Mouse (Mus musculus) 3134 (cell line): ENCODE measurements around the gene Atg3.

Experiments used
- DNase-seq: peaks from one replicate; pipeline ENCODE4 v3.0.0-alpha.2; 2011; ENCODE audit warnings: low spot score; ENCODE audit not compliant: insufficient read length; ENCODE audit errors: extremely low read depth

The Atg3 gene

DNA sequence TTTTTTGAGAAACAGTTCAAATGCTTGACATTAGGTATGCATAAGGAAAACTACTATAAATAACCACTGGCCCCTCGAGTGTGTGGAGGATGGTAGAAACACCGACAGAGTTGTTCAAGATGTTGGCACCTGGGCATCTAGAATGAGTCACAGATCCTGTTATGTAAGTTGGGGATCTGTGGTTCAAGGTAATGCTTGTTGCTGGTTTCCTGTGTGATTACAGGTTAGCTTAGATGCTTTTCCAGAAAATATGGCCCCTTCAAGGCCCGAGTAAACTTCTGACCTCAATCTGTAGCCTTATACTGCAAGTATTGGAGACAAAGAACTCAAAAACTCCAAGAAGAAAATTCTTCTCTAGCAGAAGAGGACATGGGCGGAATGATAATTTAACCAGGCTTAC, 45.9 kb downstream of the Atg3 start:
- DNase-seq, result no peak

DNA sequence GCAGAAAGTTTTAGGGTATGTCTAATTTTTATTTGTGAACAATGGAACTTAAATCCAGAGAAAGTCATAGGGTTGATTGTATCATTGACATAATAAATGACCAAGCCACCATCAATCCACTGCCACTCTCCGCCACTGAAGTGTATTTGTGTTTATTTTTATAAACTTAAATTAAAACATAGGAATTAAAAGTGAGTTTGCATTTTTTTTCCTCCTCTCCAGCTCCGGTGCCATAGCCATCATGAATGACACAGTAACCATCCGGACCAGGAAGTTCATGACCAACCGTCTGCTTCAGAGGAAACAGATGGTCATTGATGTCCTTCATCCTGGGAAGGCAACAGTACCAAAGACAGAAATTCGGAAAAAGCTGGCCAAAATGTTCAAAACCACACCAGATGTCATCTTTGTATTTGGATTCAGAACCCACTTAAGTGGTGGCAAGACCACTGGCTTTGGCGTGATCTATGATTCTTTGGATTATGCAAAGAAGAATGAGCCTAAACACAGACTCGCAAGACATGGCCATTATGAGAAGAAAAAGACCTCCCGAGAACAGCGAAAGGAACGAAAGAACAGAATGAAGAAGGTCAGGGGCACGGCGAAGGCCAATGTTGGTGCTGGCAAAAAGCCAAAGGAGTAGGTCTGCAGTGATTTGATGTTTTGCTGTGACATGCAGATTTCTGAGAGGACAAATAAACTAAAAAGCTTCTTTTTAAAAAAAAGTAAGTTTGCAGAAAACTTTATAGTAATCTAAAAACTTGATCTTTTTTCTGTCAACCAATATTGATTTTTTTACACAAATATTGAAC, 46.5 kb downstream of the Atg3 start:
- DNase-seq, result no peak

DNA sequence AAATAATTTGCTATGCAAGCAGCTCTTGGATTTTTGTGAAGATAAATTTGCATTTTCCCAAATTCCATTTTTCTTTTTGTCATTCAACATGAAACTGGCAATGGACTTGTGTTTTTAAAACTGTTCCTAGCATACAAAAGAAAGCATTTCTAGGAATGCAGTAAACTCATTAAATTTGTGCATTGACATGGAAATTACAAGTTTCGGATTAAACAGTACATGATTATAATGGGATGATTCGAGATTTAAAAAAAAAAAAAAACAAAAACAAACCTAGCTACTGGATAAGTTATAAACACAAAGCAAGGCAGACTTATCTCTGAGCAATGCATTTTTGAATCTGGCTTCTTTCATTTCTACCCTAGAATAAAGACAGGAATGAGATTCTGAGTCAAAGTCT, 63.4 kb downstream of the Atg3 start:
- no peak for DNase-seq

DNA sequence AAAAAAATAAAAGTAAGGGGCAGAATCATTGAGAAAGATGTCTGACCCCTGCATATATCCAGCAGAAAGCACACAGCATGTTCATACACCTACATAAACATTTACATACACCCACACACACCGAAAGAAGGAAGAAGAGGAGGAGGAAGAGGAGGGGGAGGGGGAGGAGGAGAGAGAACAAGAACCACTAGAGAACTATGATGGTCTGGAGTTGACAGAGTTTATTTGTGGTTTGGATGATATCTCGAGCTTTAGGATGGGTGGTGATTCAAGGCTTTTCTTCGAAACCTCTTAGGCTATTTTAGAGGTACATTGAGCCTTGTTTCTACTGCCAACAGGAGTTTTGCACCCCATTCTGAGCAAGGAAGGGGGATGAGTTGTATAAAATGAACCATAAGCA, 64.2 kb downstream of the Atg3 start:
- DNase-seq, result no peak

DNA sequence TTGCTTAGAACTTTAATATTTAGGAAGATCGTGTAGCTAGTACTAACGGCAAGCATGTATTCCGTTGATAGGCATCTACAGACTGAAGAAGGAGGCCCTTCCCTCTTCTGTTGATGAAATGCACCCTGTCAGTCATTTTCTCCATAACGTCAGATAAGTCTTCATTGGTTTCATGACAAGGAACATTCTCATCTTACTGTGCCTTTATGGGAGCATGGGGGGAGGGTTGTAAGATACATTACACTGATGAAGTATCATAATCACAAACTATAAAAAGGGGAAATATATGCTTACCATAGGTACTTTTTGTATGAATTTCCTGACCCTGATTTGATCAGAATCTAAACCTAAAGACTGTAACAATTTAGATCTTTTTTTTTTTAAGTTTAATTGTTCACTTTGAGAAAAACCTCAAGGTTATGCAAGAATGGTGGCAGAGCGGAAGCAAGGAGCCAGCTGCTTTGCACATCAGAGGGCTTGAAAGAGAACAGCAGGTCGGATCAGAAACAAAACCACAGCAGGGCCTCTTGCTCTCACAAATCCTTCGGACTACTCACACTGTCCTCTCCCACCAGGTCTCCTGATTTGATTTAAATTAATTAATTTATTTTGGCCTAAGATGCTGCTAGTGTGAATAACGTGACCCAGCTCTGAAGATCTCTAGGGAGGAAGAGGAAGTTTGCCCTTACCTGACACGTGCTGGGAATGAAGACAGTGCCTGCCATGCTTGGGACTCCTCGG, 65.2 kb downstream of the Atg3 start, which contains the start of gene Btla:
Gene Btla, plus strand, starts transcription at position 668 of the 741 bp plus-strand sequence.
- no peak for DNase-seq

DNA sequence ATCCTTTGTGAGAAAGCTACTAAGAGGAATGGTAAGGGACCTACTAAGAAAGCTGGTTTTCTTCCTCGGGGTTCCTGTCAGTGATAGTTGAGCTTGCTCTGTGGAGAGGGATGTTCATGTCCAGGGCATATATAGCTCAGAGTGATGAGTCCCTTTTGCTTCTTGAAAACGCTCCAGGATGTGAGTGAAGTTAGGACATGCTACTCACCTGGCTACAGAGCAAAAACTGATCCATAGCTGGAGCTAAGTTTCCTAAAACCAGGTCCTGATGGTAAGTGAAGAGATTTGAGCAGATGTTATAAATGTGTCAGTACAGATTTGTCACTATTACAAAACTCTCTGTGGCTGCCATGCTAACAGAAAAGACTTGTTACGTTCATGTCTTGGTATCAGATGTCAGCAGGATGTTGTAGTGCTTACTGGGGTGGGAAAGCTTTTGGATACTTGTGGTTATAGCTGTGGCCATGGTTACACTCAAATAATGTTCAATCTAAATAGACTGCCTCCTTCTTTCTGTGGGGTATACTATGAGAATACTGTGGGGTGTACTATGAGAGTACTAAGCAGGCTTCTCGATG, 65.9 kb downstream of the Atg3 start:
- DNase-seq, result no peak

DNA sequence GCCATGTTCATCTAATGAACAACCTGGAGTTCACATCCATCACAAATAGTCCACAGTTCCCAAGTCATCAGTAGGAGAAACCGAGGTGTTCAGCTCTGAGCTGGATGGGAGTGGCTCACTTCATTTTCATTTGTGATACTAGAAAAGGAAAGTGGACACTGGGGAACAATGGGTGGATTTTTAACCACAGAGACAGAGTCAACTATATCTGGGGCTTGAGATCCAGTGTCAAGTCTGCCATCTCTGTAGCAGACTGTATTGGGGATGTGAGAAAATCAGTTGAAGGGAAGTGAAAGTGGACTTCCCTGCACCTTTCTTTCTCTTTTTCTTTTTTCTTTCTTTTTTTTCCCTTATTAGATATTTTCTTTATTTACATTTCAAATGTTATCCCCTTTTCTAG, 68.4 kb downstream of the Atg3 start:
- no peak for DNase-seq

DNA sequence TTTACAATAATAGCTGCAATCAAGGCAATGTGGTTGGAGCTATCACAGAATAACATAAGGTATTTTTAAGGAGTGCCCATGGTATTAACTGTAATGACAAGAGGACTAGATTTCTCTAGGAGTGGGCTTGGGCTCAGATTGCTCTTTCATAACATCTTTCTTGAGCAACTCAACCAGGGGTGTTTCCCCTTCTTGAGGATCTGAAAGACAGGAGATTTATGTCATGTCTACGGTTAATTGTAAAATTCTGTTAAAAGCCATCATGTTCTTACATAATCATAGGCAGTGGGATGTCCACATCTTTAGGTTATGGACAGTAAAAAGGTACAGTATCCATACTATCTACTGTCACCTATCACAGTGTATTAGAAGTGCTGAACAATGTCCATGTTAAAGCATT, 72.7 kb downstream of the Atg3 start:
- no peak for DNase-seq

DNA sequence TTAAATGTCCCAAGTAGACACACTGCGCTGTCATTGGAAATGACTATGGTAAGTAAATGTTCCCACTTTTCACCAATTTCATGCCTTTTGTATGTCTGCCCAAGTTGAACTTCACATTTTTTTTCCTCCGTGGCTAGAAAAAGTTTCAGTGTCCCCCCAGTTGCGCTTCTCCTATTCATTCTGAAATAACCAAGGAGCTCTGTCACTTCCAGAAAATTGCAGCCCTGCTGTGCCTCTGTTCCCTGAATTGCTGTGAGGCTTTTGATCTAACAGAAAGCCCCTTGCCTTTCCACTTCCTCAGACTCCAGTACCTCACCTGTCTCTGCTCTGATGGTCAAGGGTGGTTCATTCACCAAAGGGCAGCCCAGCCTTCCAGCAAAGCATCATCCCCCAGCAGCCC, 74.4 kb downstream of the Atg3 start:
- no peak for DNase-seq
